Mouse (Mus musculus) ES-Bruce4 (cell line): ENCODE measurements around the gene 3110082I17Rik.
A peak's percentile ranks its signal among the peaks of the same experiment; 100 is the strongest.

Source experiments
- CTCF ChIP-seq: IDR thresholded peaks from one replicate; pipeline ENCODE4 v1.8.1; 2011; ENCODE audit warnings: low read depth, low read length
- EP300 ChIP-seq: IDR thresholded peaks from 2 replicates; pipeline ENCODE4 v1.6.1; 2011; ENCODE audit warnings: low read depth, low read length; ENCODE audit not compliant: insufficient read depth
- POLR2A ChIP-seq: IDR thresholded peaks from one replicate; pipeline ENCODE4 v1.8.1; 2011; ENCODE audit warnings: low read length; ENCODE audit not compliant: insufficient read depth

GRCm38 (mm10) chr5:139325395-139325966, 134.8 kb downstream of the 3110082I17Rik start, which contains the start of gene Adap1:
- TF ChIP-seq POLR2A: no peak
- TF ChIP-seq CTCF: peak; percentile 4
- TF ChIP-seq EP300: peak; percentile 72; the same call in 1 of the 2 replicates
